Mouse (Mus musculus): Measurements from ENCODE around the gene Ppm1l. TPM values are rescaled to one million over a fixed set of nuclear protein-coding genes. Genes with fewer than 3 reads are reported as not detected.
A peak's percentile ranks its signal among the peaks of the same experiment; 100 is the strongest.

The Ppm1l gene
- polyA plus RNA-seq, 1 experiment from 2014 or later: 23.3 TPM

- Histone ChIP-seq H3K27ac (ENCODE audit: low read depth, low read length) (0 out of 2 replicates have a peak overlapping the region, but pooled peaks have one; percentile 16), H3K4me3 (ENCODE audit: low read depth, low read length) (no peak overlapping the region), H3K4me1 (ENCODE audit: control insufficient read depth, insufficient read depth, low read length) (peaks cover 17% of the 10 kb centered on the region), H3K27me3 (ENCODE audit: control insufficient read depth, insufficient read depth, low read length) (no peaks in the 10 kb centered on the region), H3K9ac (replicated peaks; ENCODE audit: low read depth, low read length) (no peak overlapping the region), H3K4me2 (ENCODE audit: low read depth, low read length) (peak overlapping the region; percentile 18; the same call in 1 of the 2 replicates), H3K9me3 (ENCODE audit: control insufficient read depth, low read length) (no peaks in the 10 kb centered on the region), H3K36me3 (ENCODE audit: control insufficient read depth, insufficient read depth, low read length) (no peaks in the 10 kb centered on the region)
- 18% methylated on average over 25 of the region's 25 CpGs for WGBS
- peak; percentile 50; the same call in 1 of the 2 replicates for ATAC-seq (ENCODE audit: low read depth)
These were observed 219.4 kb downstream of the Ppm1l start for GRCm38 (mm10) chr3:69535941-69536647.

GRCm38 (mm10) chr3:69542962-69543361, 226.3 kb downstream of the Ppm1l start:
- Histone ChIP-seq H3K9me3 (ENCODE audit: control insufficient read depth, low read length) (no peaks in the 10 kb centered on the region), H3K27me3 (ENCODE audit: control insufficient read depth, insufficient read depth, low read length) (no peaks in the 10 kb centered on the region), H3K4me2 (ENCODE audit: low read depth, low read length) (no peak overlapping the region), H3K27ac (ENCODE audit: low read depth, low read length) (0 out of 2 replicates have a peak overlapping the region, but pooled peaks have one; percentile 2), H3K36me3 (ENCODE audit: control insufficient read depth, insufficient read depth, low read length) (no peaks in the 10 kb centered on the region), H3K4me1 (ENCODE audit: control insufficient read depth, insufficient read depth, low read length) (peaks cover 3% of the 10 kb centered on the region; the same call in 1 of the 2 replicates), H3K9ac (replicated peaks; ENCODE audit: low read depth, low read length) (no peak overlapping the region), H3K4me3 (ENCODE audit: low read depth, low read length) (no peak overlapping the region)
- peak; percentile 65 for ATAC-seq (ENCODE audit: low read depth)
- 45% methylated on average over 8 of the region's 8 CpGs for WGBS

- H3K9ac ChIP-seq (replicated peaks; ENCODE audit: low read depth, low read length): no peak overlapping the region
- H3K9me3 ChIP-seq (ENCODE audit: control insufficient read depth, low read length): no peaks in the 10 kb centered on the region
- no peaks in the 10 kb centered on the region for H3K27me3 ChIP-seq (ENCODE audit: control insufficient read depth, insufficient read depth, low read length)
- H3K4me3 ChIP-seq (ENCODE audit: low read depth, low read length): no peak overlapping the region
- no peak for ATAC-seq (ENCODE audit: low read depth)
- H3K4me2 ChIP-seq (ENCODE audit: low read depth, low read length): no peak overlapping the region
- no peak overlapping the region for H3K27ac ChIP-seq (ENCODE audit: low read depth, low read length)
- peaks cover 3% of the 10 kb centered on the region; the same call in 1 of the 2 replicates for H3K4me1 ChIP-seq (ENCODE audit: control insufficient read depth, insufficient read depth, low read length)
- 100% methylated on average over 1 of the region's 1 CpGs for WGBS
- H3K36me3 ChIP-seq (ENCODE audit: control insufficient read depth, insufficient read depth, low read length): no peaks in the 10 kb centered on the region
These were observed 227.1 kb downstream of the Ppm1l start for GRCm38 (mm10) chr3:69543730-69544129.

GRCm38 (mm10) chr3:69545017-69545416, 228.4 kb downstream of the Ppm1l start:
- H3K9ac ChIP-seq (replicated peaks; ENCODE audit: low read depth, low read length): no peak overlapping the region
- no peak overlapping the region for H3K4me2 ChIP-seq (ENCODE audit: low read depth, low read length)
- no peaks in the 10 kb centered on the region for H3K9me3 ChIP-seq (ENCODE audit: control insufficient read depth, low read length)
- H3K4me1 ChIP-seq (ENCODE audit: control insufficient read depth, insufficient read depth, low read length): peaks cover 3% of the 10 kb centered on the region; the same call in 1 of the 2 replicates
- ATAC-seq (ENCODE audit: low read depth): peak; percentile 53; the same call in 1 of the 2 replicates
- no peak overlapping the region for H3K4me3 ChIP-seq (ENCODE audit: low read depth, low read length)
- H3K27me3 ChIP-seq (ENCODE audit: control insufficient read depth, insufficient read depth, low read length): no peaks in the 10 kb centered on the region
- WGBS: 58% methylated on average over 5 of the region's 5 CpGs
- no peaks in the 10 kb centered on the region for H3K36me3 ChIP-seq (ENCODE audit: control insufficient read depth, insufficient read depth, low read length)
- H3K27ac ChIP-seq (ENCODE audit: low read depth, low read length): no peak overlapping the region

GRCm38 (mm10) chr3:69548704-69549455, 232.2 kb downstream of the Ppm1l start:
- no peak overlapping the region for H3K4me2 ChIP-seq (ENCODE audit: low read depth, low read length)

GRCm38 (mm10) chr3:69549602-69550001, 232.9 kb downstream of the Ppm1l start:
- Histone ChIP-seq H3K4me3 (ENCODE audit: low read depth, low read length) (no peak overlapping the region), H3K27ac (ENCODE audit: low read depth, low read length) (no peak overlapping the region), H3K4me2 (ENCODE audit: low read depth, low read length) (no peak overlapping the region), H3K9ac (replicated peaks; ENCODE audit: low read depth, low read length) (no peak overlapping the region), H3K4me1 (ENCODE audit: control insufficient read depth, insufficient read depth, low read length) (no peaks in the 10 kb centered on the region), H3K27me3 (ENCODE audit: control insufficient read depth, insufficient read depth, low read length) (no peaks in the 10 kb centered on the region), H3K9me3 (ENCODE audit: control insufficient read depth, low read length) (no peaks in the 10 kb centered on the region), H3K36me3 (ENCODE audit: control insufficient read depth, insufficient read depth, low read length) (no peaks in the 10 kb centered on the region)
- ATAC-seq (ENCODE audit: low read depth): no peak
- 82% methylated on average over 4 of the region's 4 CpGs for WGBS

More at GRCm38 (mm10) chr3:69548704-69549455, 232.2 kb downstream of the Ppm1l start:
- ATAC-seq (ENCODE audit: low read depth): no peak
- Histone ChIP-seq H3K4me1 (ENCODE audit: control insufficient read depth, insufficient read depth, low read length) (no peaks in the 10 kb centered on the region), H3K9ac (replicated peaks; ENCODE audit: low read depth, low read length) (no peak overlapping the region), H3K4me3 (ENCODE audit: low read depth, low read length) (no peak overlapping the region), H3K27ac (ENCODE audit: low read depth, low read length) (no peak overlapping the region), H3K27me3 (ENCODE audit: control insufficient read depth, insufficient read depth, low read length) (no peaks in the 10 kb centered on the region), H3K36me3 (ENCODE audit: control insufficient read depth, insufficient read depth, low read length) (no peaks in the 10 kb centered on the region), H3K9me3 (ENCODE audit: control insufficient read depth, low read length) (no peaks in the 10 kb centered on the region)
- 86% methylated on average over 22 of the region's 22 CpGs for WGBS

GRCm38 (mm10) chr3:69555511-69555910, 238.8 kb downstream of the Ppm1l start:
- no peak overlapping the region for H3K27ac ChIP-seq (ENCODE audit: low read depth, low read length)
- no peak overlapping the region for H3K9ac ChIP-seq (replicated peaks; ENCODE audit: low read depth, low read length)
- WGBS: 90% methylated on average over 6 of the region's 6 CpGs
- H3K4me3 ChIP-seq (ENCODE audit: low read depth, low read length): no peak overlapping the region
- no peak overlapping the region for H3K4me2 ChIP-seq (ENCODE audit: low read depth, low read length)
- no peaks in the 10 kb centered on the region for H3K4me1 ChIP-seq (ENCODE audit: control insufficient read depth, insufficient read depth, low read length)
- H3K9me3 ChIP-seq (ENCODE audit: control insufficient read depth, low read length): no peaks in the 10 kb centered on the region
- H3K27me3 ChIP-seq (ENCODE audit: control insufficient read depth, insufficient read depth, low read length): no peaks in the 10 kb centered on the region
- no peaks in the 10 kb centered on the region for H3K36me3 ChIP-seq (ENCODE audit: control insufficient read depth, insufficient read depth, low read length)
- ATAC-seq (ENCODE audit: low read depth): no peak

- Histone ChIP-seq H3K36me3 (ENCODE audit: control insufficient read depth, insufficient read depth, low read length) (no peaks in the 10 kb centered on the region), H3K9me3 (ENCODE audit: control insufficient read depth, low read length) (no peaks in the 10 kb centered on the region), H3K4me1 (ENCODE audit: control insufficient read depth, insufficient read depth, low read length) (no peaks in the 10 kb centered on the region), H3K4me3 (ENCODE audit: low read depth, low read length) (no peak overlapping the region), H3K9ac (replicated peaks; ENCODE audit: low read depth, low read length) (no peak overlapping the region), H3K27me3 (ENCODE audit: control insufficient read depth, insufficient read depth, low read length) (no peaks in the 10 kb centered on the region), H3K4me2 (ENCODE audit: low read depth, low read length) (no peak overlapping the region), H3K27ac (ENCODE audit: low read depth, low read length) (no peak overlapping the region; the same call in 1 of the 2 replicates)
- 85% methylated on average over 12 of the region's 12 CpGs for WGBS
- ATAC-seq (ENCODE audit: low read depth): no peak
These were observed 239.6 kb downstream of the Ppm1l start for GRCm38 (mm10) chr3:69556092-69556778.
